Mouse (Mus musculus) neural tube, embryonic 13.5 days (tissue): Measurements from ENCODE around the gene T2. TPM values are rescaled to one million over a fixed set of nuclear protein-coding genes. Genes with fewer than 3 reads are reported as not detected.
"Not testable (repeated sequence)": the region's sequence is repeated elsewhere in the genome, so short reads cannot be mapped to it uniquely, and the experiment has no call there.

Experiments
- ATAC-seq: fragments of 200-750 bp; cut with Nextera tagmentation; 2 replicates; pipeline ENCODE4 v1.8.0; 2017; ENCODE audit warnings: low read depth, mild to moderate bottlenecking, moderate TSS enrichment, moderate library complexity
- H3K27ac ChIP-seq: fragments of 300-500 bp; sonication (generic); replicated peaks from 2 replicates; pipeline ENCODE4 v1.5.1; 2015; ENCODE audit warnings: moderate library complexity, mild to moderate bottlenecking, inconsistent platforms
- H3K27me3 ChIP-seq: fragments of 300-500 bp; sonication (generic); 2 replicates; pipeline ENCODE4 v1.6.1; 2015; ENCODE audit warnings: mild to moderate bottlenecking, inconsistent platforms
- H3K36me3 ChIP-seq: fragments of 300-500 bp; sonication (generic); 2 replicates; pipeline ENCODE4 v1.6.1; 2015; ENCODE audit warnings: mild to moderate bottlenecking, inconsistent platforms
- H3K4me1 ChIP-seq: fragments of 300-500 bp; sonication (generic); replicated peaks from 2 replicates; pipeline ENCODE4 v1.6.1; 2015; ENCODE audit warnings: inconsistent platforms
- H3K4me2 ChIP-seq: fragments of 300-500 bp; sonication (generic); 2 replicates; pipeline ENCODE4 v1.6.1; 2015; ENCODE audit warnings: inconsistent platforms, mild to moderate bottlenecking, moderate library complexity
- H3K4me3 ChIP-seq: fragments of 300-500 bp; sonication (generic); 2 replicates; pipeline ENCODE4 v1.5.1; 2015; ENCODE audit warnings: mild to moderate bottlenecking, inconsistent platforms
- H3K9ac ChIP-seq: fragments of 300-500 bp; sonication (generic); 2 replicates; pipeline ENCODE4 v1.6.1; 2015; ENCODE audit warnings: moderate library complexity, mild to moderate bottlenecking, inconsistent platforms
- H3K9me3 ChIP-seq: fragments of 300-500 bp; sonication (generic); 2 replicates; pipeline ENCODE4 v1.6.1; 2016; ENCODE audit warnings: inconsistent platforms
- WGBS: fragments of 180-500 bp; shearing (Covaris S2); methylation state at CpG from one replicate; pipeline ENCODE4 v1.1.7; 2015; 5-methylcytosine and 5-hydroxymethylcytosine counted together
- polyA plus RNA-seq: library from polyadenylated mRNA; unstranded; fragments of >200 nt; fragmentation: Nextera tagmentation; extraction: Ambion mirVana; gene quantifications from 2 replicates; pipeline ENCODE4 v1.2.1, GENCODE M21; 2015

Gene T2
- polyA plus RNA-seq, 1 experiment from 2014 or later = 0.47 TPM

DNA sequence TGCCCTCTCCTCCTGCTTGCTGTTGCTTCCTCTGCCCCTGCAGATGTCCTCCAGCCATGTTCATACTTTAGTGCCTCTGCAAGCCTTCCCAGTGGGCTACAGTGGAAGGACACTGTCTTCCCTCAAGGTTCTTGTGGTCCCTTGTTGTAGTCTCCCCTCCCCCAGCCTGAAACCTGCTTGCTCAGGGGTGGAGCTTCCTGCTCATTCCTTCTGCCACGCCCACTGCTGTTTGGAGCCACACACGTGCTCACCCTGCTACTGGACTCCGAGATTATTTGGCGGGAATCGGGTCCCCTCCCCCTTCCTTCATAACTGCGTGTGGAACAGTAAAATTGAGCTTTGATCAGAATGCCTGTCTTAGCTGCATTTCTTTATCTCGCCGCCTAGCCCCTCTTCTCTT, 48.1 kb downstream of the T2 start:
- not testable (repeated sequence) for ATAC-seq, H3K4me3 ChIP-seq, H3K9me3 ChIP-seq, H3K27me3 ChIP-seq, H3K36me3 ChIP-seq, H3K27ac ChIP-seq, H3K9ac ChIP-seq, H3K4me2 ChIP-seq
- peaks cover 16% of the 10 kb centered on the region for H3K4me1 ChIP-seq
- 55% methylated on average over 8 of the region's 8 CpGs for WGBS

DNA sequence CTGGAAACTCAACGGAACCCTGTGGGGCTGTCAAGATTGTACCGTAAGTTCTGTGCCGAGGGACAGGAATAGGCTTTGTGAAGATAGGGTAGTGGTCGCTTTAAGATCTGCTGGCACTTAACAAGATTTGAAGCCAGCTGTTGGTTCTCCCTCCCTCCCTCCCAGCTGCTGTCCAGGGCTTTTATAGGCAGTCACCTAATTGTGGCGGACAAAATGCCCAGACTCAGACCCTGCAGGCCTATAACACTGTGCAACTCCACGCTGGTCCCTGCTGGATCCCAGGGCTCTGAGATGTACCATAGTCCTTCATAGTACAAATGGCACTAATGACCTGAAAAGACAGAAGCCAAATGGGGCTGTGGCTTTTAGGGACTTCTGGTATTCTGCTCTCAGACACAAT, 50.5 kb downstream of the T2 start:
- WGBS = 7% methylated on average over 6 of the region's 6 CpGs

DNA sequence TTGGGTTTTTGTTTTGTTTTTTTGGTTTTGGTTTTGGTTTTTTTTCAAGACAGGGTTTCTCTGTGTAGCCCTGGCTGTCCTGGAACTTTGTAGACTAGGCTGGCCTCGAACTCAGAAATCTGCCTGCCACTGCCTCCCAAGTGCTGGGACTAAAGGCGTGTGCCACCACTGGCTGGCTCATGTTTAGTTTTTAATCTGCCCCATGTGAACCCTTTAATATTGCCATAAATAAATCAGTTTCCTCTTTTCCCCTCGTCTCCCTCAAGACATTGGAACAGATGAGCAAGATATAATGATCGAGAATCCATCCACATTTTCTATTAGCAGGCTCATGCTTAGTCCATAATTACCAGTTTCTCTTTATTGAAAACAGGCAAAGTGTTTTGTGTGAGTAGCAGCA, 52.2 kb downstream of the T2 start:
- not testable (repeated sequence) for H3K9ac ChIP-seq, H3K36me3 ChIP-seq, ATAC-seq, H3K27me3 ChIP-seq, H3K27ac ChIP-seq, H3K4me2 ChIP-seq, H3K9me3 ChIP-seq, H3K4me3 ChIP-seq
- 60% methylated on average over 4 of the region's 4 CpGs for WGBS
- H3K4me1 ChIP-seq = peaks cover 19% of the 10 kb centered on the region

More for the DNA sequence above, 50.5 kb downstream of the T2 start:
- Histone ChIP-seq H3K9ac (no peak overlapping the region), H3K36me3 (no peaks in the 10 kb centered on the region), H3K27ac (no peak overlapping the region), H3K4me1 (peaks cover 19% of the 10 kb centered on the region), H3K27me3 (no peaks in the 10 kb centered on the region; the same call in 1 of the 2 replicates), H3K4me2 (no peak overlapping the region), H3K4me3 (no peak overlapping the region), H3K9me3 (no peaks in the 10 kb centered on the region)
- no peak for ATAC-seq

DNA sequence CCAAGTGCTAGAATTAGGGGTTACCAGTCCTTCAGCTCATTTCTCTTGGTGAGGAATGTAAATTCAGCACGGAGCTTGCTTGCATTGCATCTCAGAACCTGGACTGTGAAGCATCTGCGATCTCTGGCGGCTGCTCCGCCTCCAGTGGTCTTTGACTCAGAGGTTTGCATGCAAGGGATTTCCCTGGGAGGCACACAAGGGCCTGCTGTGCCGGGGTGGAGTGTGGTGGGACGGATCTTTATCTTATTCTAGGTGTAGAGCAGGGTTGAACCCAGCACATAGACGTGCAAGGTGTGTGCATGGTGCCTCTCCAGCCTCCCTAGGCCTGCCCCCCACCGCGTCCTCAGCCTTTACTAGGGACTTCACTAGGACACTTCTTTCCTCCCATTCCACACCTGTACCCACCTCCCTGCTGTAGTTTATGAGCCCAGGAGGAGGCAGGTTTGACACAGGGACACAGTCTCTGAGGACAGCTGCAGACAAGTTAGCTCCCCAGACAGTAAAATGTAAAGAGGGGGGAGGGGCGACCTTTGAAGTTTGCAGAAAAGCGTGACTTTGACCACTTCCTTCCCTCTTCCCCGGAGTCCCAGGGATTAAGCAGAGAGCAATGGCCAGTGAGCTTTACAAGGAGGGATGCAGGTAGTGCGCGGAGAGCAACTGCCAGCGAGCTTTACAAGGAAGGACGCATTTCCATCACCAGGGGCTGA, 53.0 kb downstream of the T2 start:
- H3K27ac ChIP-seq = no peak overlapping the region; the same call in 1 of the 2 replicates
- peaks cover 10% of the 10 kb centered on the region for H3K27me3 ChIP-seq
- ATAC-seq = no peak
- no peak overlapping the region for H3K9ac ChIP-seq
- H3K4me3 ChIP-seq = no peak overlapping the region
- no peaks in the 10 kb centered on the region for H3K9me3 ChIP-seq
- no peak overlapping the region for H3K4me2 ChIP-seq
- no peaks in the 10 kb centered on the region for H3K36me3 ChIP-seq
- H3K4me1 ChIP-seq = peaks cover 19% of the 10 kb centered on the region
- 5% methylated on average over 16 of the region's 16 CpGs for WGBS

DNA sequence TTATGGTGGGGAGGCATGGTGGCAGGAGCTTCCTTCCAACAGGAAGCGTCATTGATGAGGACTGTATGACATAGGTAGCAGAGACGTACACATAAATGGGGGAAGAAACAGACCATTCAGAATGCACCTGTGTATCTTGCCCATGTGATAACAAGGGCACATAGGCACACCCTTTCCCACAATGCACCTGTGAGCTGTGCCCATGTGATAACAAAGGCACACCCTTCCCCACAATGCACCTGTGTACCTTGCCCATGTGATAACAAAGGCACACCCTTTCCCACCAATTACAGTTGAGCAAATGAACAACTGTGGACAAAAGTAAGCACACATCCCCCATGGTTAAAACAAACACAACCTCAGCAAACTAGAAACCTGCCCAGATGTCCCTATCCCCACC, 54.5 kb downstream of the T2 start:
- H3K36me3 ChIP-seq = no peaks in the 10 kb centered on the region
- peaks cover 27% of the 10 kb centered on the region for H3K4me1 ChIP-seq
- no peaks in the 10 kb centered on the region for H3K9me3 ChIP-seq
- no peak overlapping the region for H3K4me2 ChIP-seq
- 88% methylated on average over 2 of the region's 2 CpGs for WGBS
- no peak overlapping the region for H3K9ac ChIP-seq
- no peak overlapping the region for H3K4me3 ChIP-seq
- peaks cover 20% of the 10 kb centered on the region for H3K27me3 ChIP-seq
- no peak overlapping the region for H3K27ac ChIP-seq
- ATAC-seq = no peak

DNA sequence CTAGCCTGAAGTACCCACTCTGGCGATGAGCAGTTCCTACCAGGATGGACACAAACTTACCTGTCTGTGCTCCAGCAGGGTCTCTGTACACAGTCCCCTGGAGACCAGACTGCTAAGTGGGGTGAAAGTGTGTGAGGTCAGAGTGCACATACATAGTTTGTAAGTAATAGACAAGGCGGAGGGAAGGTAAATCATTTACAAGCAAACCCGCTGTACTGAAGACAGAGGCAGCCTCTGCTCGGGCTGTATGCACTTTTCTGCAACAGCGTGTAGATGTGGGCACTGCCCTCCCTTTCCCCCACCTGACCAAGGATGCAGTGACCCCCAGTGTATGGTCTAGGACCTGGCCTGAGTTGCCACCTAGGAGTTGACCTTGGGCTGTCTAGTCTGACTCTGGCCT, 57.9 kb downstream of the T2 start:
- Histone ChIP-seq H3K4me3 (no peak overlapping the region), H3K27ac (no peak overlapping the region), H3K4me1 (peaks cover 22% of the 10 kb centered on the region), H3K9me3 (no peaks in the 10 kb centered on the region), H3K9ac (no peak overlapping the region), H3K27me3 (peaks cover 20% of the 10 kb centered on the region), H3K36me3 (no peaks in the 10 kb centered on the region), H3K4me2 (no peak overlapping the region)
- WGBS = 38% methylated on average over 5 of the region's 5 CpGs
- ATAC-seq = no peak

DNA sequence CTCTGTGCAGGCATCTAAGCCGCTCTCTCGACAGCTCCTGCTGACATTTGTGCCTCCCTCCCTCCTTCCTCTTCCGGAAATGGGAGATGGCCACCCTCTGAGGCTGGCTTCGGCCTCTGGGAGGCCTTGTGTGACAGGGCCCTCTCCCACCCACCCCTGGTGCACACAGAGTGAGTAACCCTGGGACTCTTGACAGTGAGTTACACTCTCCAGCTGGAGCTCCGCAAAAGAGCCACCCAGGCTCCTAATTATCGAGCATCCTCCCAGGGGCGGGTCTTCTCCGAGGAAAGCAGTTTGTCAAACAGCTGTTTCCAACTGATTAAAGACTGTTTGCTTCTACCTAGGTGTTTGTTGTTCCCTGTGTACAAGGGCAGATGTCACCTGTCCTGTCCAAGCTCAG, 59.7 kb downstream of the T2 start:
- Histone ChIP-seq H3K4me2 (no peak overlapping the region), H3K4me1 (peaks cover 16% of the 10 kb centered on the region), H3K27me3 (peaks cover 20% of the 10 kb centered on the region), H3K9ac (no peak overlapping the region), H3K4me3 (no peak overlapping the region), H3K9me3 (no peaks in the 10 kb centered on the region), H3K36me3 (no peaks in the 10 kb centered on the region), H3K27ac (no peak overlapping the region)
- 11% methylated on average over 8 of the region's 8 CpGs for WGBS
- no peak for ATAC-seq

DNA sequence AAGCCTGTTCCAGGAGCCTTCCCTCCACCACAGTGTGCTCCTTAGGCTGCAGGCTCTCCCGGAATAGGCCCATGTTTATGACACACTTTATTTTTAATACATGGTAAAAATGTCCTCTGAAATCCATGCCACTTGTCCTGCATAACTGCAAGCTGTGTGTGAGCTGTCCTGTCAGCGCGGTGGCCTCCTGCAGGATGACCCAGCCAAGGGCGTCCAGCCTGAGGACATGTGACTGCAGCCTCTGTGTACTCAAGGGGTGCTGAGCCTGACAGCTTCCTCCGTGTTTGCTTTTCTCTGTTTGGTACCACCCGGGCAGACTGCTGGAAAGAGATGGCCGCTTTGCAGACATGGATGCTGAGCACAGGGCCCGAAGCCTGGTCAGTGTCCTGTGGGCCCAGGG, 61.1 kb downstream of the T2 start:
- ATAC-seq = no peak
- peaks cover 20% of the 10 kb centered on the region for H3K27me3 ChIP-seq
- H3K4me2 ChIP-seq = no peak overlapping the region
- 67% methylated on average over 8 of the region's 8 CpGs for WGBS
- H3K27ac ChIP-seq = no peak overlapping the region
- H3K36me3 ChIP-seq = no peaks in the 10 kb centered on the region
- H3K9ac ChIP-seq = no peak overlapping the region
- peaks cover 16% of the 10 kb centered on the region for H3K4me1 ChIP-seq
- H3K4me3 ChIP-seq = no peak overlapping the region
- no peaks in the 10 kb centered on the region for H3K9me3 ChIP-seq

DNA sequence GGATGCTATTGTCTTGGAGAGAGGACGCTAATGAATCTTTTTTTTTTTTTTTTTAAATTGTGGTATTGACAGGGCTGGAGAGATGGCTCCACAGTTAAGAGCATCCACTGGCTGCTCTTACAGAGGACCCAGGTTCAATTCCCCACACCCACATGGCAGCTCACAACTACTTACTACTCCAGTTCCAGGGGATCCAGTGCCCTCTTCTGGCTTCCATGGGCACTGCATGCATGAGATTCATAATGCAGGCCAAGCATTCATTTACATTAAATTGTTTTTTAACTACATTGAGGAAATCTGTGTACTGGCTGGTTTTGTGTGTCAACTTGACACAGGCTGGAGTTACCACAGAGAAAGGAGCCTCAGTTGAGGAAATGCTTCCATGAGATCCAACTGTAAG, 64.9 kb downstream of the T2 start:
- H3K9me3 ChIP-seq = no peaks in the 10 kb centered on the region
- WGBS = 73% methylated on average over 1 of the region's 1 CpGs
- H3K4me3 ChIP-seq = no peak overlapping the region
- no peak for ATAC-seq
- H3K27me3 ChIP-seq = no peaks in the 10 kb centered on the region
- H3K4me2 ChIP-seq = no peak overlapping the region
- no peak overlapping the region for H3K9ac ChIP-seq
- H3K36me3 ChIP-seq = no peaks in the 10 kb centered on the region
- H3K27ac ChIP-seq = no peak overlapping the region
- peaks cover 4% of the 10 kb centered on the region; the same call in 1 of the 2 replicates for H3K4me1 ChIP-seq

DNA sequence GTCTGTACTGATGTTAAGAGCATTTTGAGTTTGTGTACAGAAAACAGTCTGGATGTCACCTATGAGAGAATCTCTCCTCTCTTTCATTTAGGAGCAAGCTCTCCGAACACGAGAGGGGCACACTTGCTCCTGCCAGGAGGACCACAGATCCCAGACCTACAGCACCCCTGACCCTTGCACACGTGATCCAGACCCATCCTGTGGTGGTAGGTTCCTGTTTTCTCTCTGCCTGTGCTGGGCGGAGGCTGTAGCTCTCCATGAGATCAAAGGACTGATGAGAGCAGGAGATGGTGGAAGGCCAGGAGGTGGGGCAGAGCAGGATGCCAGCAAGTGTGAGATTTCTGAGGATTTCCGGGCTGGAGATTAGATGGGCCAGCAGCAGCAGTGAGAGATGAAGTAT, 65.7 kb downstream of the T2 start:
- Histone ChIP-seq H3K4me1 (no peaks in the 10 kb centered on the region), H3K4me2 (no peak overlapping the region), H3K4me3 (no peak overlapping the region), H3K36me3 (no peaks in the 10 kb centered on the region), H3K9ac (no peak overlapping the region), H3K27ac (no peak overlapping the region), H3K27me3 (no peaks in the 10 kb centered on the region), H3K9me3 (no peaks in the 10 kb centered on the region)
- WGBS = 37% methylated on average over 5 of the region's 5 CpGs
- ATAC-seq = no peak

DNA sequence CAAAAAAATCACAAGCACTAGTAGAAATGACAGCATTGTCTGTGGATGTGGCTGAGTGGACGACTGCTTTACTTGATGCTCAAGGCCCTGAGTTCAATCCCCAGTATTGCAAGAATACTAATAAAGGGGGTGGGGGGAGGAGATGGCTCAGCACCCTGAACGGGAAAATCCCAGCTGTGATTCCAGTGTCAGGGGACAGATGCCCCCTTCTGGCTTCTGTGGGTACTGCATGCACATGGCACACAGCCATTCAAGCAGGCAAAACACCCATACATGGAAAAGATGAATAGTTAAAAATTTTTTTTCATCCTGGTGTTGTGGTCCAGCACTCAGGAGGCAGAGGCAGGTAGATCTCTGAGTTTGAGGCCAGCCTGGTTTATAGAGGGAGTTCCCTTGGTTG, 67.5 kb downstream of the T2 start:
- H3K4me3 ChIP-seq = no peak overlapping the region
- ATAC-seq = no peak
- H3K36me3 ChIP-seq = no peaks in the 10 kb centered on the region
- H3K4me1 ChIP-seq = no peaks in the 10 kb centered on the region
- 52% methylated on average over 2 of the region's 2 CpGs for WGBS
- no peak overlapping the region for H3K27ac ChIP-seq
- no peaks in the 10 kb centered on the region for H3K9me3 ChIP-seq
- peaks cover 17% of the 10 kb centered on the region for H3K27me3 ChIP-seq
- no peak overlapping the region for H3K4me2 ChIP-seq
- H3K9ac ChIP-seq = no peak overlapping the region

DNA sequence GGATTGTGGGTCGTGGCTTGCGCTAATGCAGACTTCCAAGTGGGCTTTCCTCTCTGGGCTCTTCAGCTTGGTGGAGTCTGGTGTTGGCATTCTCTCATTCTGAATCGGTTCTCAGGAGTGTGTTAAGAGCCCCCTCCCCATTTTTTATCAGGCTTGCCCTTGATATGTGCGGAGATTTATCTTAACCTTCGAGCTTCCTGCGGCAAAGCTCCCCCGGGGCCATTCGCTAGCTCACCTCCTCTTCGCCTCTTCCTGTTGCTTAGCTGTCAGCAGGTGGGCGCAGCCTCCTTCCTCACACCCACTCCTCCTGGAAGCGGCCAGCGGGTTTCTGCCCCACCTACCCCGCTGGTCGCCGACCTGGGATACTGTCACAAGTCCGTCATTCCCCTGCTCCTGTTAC, 73.6 kb downstream of the T2 start:
- H3K9ac ChIP-seq = no peak overlapping the region
- H3K9me3 ChIP-seq = no peaks in the 10 kb centered on the region
- H3K36me3 ChIP-seq = no peaks in the 10 kb centered on the region
- no peak for ATAC-seq
- H3K4me3 ChIP-seq = no peak overlapping the region
- H3K4me1 ChIP-seq = peaks cover 24% of the 10 kb centered on the region
- no peak overlapping the region for H3K27ac ChIP-seq
- no peak overlapping the region for H3K4me2 ChIP-seq
- peaks cover 78% of the 10 kb centered on the region for H3K27me3 ChIP-seq
- WGBS = 3% methylated on average over 16 of the region's 16 CpGs

DNA sequence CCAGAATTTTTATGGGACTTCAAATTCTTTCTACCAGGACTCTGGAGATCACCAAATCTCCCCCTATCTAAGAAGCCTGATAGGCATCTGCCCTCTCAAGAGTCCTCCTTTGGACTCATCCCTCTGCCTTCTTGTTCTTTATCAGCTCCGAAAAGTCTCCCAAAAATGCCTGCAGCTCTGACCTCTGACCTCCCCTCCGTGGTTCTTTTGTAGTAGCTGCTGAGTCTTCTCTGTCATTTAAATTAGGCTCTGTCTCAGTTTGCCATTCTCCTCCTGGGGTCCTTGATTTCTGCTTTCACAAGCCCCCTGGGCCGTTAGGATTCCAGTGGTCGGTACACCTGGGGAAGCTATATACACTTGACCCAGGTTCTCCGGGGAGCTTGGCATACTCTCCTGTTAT, 74.1 kb downstream of the T2 start:
- Histone ChIP-seq H3K4me1 (peaks cover 27% of the 10 kb centered on the region), H3K4me2 (no peak overlapping the region), H3K27me3 (peaks cover 83% of the 10 kb centered on the region), H3K4me3 (no peak overlapping the region), H3K36me3 (no peaks in the 10 kb centered on the region), H3K9ac (0 out of 2 replicates have a peak overlapping the region, but pooled peaks have one; percentile 8), H3K9me3 (no peaks in the 10 kb centered on the region), H3K27ac (no peak overlapping the region)
- WGBS = 3% methylated on average over 5 of the region's 5 CpGs
- no peak for ATAC-seq
